Mouse (Mus musculus) small intestine, adult 2 months (tissue): ENCODE results near the gene Rfx1.

Source experiments
- CTCF ChIP-seq: fragments of 200-500 bp; IDR thresholded peaks from 2 replicates; pipeline ENCODE4 v1.5.1; 2012; ENCODE audit warnings: low read depth, mild to moderate bottlenecking, control low read depth, inconsistent platforms, low read length, moderate library complexity, mixed read lengths; ENCODE audit not compliant: insufficient replicate concordance, insufficient read length; ENCODE audit errors: extremely low read depth
- POLR2A ChIP-seq: fragments of 200-500 bp; IDR thresholded peaks from 2 replicates; pipeline ENCODE4 v1.6.1; 2012; ENCODE audit warnings: low read depth, mild to moderate bottlenecking, control low read depth, inconsistent platforms, low read length, moderate library complexity

- TF ChIP-seq POLR2A (no peak), CTCF (no peak)
Observed at GRCm38 (mm10) chr8:84127202-84127901, 60.7 kb downstream of the Rfx1 start.
